Mouse (Mus musculus): ENCODE data around the gene Pkd1.

The Pkd1 gene

DNA sequence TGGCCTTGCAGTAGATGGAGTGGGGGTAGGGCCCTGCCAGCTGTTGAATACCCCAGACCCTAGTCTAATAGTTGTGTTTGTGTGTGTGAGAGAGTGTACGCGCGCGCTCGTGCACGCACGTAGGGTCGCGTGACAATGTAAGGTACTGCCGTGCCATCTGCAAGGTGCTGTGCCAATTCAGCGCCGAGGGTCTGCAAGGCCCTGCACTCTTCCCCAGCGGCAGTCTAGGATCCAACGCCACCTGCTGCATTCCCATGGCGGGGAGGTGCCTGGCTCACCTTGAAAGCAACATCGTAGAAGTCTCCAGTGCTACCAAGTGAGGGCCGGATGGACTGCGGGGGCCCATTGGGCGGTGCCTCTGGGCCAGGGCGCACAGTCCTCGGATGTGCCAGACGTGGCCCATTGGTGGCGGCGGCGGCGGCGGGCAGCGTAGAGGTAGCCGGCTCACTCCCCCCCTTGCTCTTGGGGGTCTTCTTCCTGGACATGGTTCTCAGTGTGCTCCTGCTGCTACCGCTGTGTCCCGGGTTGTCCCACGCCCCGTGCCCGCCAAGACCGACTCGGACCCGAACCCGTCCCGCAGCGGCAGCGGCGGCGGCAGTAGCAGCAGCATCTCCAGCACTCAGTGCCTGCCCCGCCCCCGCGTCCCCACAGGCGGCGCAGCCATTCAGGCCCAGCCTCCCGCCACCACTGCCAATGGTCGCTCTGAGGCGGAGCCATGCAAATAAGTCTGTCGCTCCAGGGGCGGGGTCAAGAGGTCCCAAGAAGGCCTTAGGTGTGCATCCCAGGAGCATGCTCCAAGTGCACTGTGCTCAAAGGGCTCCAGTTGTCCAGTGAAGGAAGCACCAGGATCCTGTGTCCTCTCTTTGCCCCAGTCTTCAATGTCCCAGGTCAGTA, 16.3 kb upstream of the Pkd1 start:
- peak; percentile 77 for DNase-seq (ENCODE audit: low read depth, low spot score)

DNA sequence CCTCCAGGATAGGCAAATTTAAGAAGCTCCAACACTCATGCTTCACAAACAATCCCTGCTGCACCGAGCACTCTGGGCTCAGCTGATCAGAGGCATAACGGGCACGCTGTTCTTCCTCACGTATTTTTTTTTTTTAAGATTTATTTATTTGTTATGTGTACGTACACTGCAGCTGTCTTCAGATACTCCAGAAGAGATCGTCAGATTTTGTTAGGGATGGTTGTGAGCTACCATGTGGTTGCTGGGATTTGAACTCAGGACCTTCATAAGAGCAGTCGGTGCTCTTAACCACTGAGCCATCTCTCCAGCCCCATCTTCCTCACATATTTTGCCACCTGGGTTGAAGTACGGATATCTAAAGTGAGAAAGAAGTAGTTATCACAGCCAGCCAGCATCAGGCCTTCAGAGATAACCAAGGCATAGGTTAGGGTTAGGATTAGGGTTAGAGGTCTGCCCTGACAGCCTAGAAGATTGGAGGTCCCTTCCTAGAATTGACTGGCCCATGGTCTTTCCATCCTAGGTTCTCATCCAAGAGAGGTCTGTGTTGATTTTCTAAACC, 15.4 kb upstream of the Pkd1 start, which contains the start of gene Rab26:
Gene Rab26 (minus strand): TSS at position 51 of the 559 bp plus-strand sequence.
- DNase-seq (ENCODE audit: low read depth, low spot score) = no peak

DNA sequence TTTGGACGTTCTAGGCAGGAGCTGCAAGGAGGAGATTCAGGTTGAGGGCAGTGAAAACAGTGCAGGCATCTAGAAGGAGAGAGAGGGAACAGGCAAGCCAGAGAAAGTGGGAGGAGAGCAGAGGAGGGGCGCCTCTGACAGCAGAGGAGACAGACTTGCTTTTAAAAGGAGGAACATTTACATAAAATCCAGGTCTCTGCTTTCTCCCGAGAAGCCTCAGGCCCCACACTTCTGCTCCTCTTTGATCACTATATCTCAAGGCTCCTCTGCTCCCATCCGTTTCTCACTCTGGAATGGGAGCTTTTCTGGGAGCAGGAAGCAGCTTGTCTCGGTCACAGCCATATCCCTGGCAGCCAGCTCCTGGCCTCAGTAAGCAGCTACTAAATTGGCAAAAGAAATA, 14.3 kb upstream of the Pkd1 start:
- no peak for DNase-seq (ENCODE audit: low read depth, low spot score)

DNA sequence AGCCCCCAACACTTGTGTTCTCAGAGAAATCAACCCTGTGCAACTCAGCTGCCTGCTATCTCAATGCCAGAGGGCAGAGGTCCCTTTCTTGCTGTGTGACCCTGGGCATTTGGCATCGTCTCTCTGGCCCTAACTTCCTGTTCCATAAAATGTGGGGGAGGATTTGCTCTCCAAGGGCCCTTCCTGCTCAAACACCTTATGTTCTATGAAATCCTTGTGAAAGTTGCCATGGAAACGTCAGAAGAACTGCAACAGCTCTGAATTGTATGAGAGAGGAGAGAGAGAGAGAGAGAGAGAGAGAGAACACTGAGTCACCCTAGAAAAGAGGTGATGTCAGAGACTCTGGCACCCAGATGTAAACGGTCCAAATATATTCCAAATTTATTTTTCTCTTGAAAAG, 12.1 kb upstream of the Pkd1 start:
- no peak for DNase-seq (ENCODE audit: low read depth, low spot score)

DNA sequence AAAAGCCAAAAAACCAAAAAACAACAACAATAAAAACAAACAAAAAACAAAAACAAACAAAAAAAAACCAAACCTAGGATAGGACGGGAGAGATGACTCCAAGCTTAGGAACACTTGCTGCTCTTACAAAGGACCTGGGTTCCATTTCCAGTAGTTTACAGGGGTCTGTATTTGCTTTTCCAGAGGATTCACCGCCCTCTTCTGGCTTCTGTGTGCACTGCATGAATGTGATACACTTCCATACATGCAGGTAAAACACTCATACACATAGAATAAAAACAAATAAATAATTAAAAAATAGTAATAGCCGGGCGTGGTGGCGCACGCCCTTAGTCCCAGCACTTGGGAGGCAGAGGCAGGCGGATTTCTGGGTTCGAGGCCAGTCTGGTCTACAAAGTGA, 10.7 kb upstream of the Pkd1 start:
- DNase-seq (ENCODE audit: low read depth, low spot score) = peak; percentile 49

DNA sequence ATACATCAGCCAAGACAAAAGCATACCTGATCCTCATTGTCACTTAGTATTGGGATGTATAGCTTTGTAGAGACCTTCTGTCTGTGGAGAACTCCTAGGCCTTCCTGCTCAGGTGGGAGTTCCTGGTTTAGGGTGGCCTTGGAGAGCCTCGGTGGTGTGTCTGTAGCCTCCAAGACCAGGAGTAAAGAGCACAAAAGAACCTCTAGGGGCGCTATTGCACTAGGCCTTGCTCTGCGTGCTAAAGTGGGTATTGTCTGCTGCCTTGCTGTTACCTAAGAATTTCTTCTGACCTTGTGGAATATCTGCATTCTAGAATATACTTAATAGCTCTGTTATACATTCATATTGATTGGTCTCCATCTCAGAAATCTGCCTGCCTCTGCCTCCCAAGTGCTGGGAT, 9.3 kb upstream of the Pkd1 start:
- DNase-seq (ENCODE audit: low read depth, low spot score) = no peak

DNA sequence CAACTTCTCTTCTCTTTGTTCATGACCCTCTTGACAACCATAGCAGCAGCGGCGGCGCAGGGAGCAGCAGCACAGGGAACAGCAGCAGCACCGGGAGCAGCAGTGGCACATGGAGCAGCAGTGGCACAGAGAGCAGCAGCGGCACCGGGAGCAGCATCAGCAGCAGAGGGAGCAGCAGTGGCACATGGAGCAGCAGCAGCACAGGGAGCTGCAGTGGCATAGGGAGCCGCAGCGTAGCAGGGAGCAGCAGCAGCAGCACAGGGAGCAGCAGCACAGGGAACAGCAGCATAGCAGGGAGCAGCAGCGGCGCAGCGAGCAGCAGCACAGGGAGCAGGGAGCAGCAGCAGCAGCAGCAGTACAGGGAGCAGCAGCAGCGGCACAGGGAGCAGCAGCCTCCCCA, 5.0 kb upstream of the Pkd1 start:
- no peak for DNase-seq (ENCODE audit: low read depth, low spot score)

DNA sequence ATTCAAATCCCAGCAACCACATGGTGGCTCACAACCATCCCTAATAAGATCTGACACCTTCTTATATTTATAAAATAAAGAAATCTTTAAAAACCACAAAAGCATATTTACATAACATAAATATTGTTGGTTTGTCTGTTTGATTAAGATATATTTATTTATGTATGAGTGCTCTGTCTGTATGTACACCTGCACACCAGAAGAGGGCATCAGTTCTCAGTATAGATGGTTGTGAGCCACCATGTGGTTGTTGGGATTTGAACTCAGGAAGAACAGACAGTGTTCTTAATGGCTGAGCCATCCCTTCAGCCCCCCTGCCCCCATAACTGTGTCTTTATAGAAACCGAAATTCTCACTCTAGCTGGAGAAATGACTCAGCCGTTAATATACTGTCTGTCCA, 4.4 kb upstream of the Pkd1 start:
- no peak for DNase-seq (ENCODE audit: low read depth, low spot score)

DNA sequence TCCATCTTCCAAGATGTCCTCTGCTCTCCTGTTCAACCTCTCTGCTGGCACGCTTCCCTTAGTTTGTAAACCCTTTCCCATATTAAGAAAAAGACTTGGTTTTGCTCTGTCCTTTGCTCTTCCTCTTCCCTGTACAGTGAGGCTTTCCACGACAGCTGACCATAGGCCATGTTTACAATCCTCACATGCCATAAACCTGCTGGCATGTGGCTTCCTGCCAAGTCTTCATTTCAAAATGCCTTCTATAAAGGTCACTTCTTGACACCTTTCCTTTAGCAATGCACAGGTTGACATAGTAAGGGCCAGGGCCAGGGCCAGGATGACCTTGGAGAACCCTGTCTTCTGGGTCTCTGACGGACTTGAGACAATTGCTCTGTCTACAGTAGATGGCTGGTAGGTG, 3.4 kb upstream of the Pkd1 start:
- no peak for DNase-seq (ENCODE audit: low read depth, low spot score)

DNA sequence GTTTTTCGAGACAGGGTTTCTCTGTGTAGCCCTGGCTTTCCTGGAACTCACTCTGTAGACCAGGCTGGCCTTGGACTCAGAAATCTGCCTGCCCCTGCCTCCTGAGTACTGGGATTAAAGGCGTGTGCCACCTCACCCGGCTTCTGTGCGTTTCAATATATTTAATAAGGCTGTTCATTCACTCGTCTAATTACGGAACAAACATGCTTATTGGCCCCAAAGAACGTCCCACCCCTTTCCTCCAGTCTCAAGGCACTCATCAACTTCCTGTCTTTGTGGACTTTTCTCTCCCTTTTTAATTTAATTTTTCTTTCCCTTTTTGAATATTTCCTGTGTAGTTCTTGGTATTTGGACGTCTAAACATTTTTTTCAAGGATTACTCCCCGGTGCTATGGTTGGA, 1.2 kb upstream of the Pkd1 start:
- no peak for DNase-seq (ENCODE audit: low read depth, low spot score)

DNA sequence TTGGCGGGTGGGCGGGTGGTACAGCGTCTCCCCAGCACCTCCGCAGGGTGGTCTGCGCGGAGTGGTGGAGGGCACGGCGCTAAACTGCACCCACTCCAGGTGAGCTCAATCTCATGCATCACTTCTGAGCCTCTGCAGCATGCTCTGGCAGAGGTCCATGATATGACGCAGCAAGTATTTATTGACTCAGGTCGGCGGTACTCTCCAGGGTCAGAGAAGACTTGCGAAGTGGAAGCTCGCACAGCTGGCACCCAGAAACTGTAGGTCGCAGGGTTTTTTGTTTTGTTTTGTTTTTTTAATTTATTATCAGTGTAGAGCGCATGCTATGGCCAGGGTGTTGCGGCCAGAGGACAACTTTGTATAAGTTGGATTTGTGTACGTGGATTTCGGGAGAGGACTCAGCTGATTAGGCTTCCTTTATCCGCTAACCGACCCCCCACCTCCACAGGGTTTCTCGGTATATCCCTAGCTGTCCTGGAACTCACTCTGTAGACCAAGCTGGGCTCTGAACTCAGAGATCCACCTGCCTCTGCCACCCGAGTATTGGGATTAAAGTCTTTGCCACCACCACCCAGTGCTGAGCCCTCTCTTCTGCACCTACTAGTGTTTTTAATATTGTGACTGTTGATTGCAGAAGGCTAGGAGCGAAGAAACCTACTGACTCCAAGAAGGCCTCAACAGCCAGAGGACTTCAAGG, 565 bp upstream of the Pkd1 start:
- no peak for DNase-seq (ENCODE audit: low read depth, low spot score)

DNA sequence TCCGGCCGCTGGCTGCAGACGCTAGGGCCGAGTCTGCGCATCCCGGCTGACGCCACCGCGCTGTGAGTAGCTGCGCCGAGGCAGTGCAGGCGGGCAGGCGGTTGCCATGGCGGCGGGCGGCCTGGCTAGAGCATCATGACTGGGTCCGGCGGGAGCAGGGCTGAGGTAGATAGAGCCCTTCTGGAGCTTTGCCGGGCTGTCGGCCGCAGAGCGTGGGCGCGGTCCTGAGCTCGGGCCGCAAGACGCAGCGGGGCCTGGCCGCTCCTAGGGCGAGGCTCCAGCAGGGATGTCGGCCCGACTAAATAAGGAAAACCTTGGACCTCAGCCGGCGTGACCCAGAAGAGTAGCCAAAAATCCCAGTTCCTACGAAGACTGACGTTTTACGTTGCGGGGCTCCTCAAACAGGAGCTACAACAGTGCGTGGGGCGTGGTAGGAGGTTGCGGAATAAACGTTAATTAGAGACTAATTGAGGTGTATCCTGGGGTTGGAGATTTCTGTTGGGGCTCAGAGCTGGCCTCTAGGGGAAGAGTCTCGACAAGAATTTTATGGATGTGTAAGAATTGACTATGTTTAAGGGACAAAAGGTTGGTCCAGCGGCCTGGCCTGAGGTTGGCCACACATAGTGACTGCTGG, 899 bp downstream of the Pkd1 start:
- DNase-seq (ENCODE audit: low read depth, low spot score) = peak; percentile 56

DNA sequence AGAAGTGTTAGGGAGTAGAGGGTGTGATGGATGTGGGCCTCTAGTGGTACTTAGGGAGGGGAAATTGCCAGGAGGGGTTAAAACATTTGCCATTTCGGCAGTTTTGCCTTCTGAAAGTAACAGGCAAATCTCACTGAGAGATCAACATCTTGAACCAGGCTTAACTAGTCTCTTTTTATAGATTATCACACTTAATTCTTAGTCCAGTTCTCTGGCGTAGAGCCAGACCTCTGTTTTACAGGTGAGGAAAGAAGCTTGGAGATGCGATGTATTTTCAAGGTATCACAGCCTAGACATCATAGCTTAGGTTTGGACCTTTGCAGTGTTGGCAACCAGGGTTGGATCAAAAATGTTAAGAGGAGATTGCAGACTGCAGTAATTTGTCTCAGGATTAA, 1.4 kb downstream of the Pkd1 start:
- DNase-seq (ENCODE audit: low read depth, low spot score) = no peak

DNA sequence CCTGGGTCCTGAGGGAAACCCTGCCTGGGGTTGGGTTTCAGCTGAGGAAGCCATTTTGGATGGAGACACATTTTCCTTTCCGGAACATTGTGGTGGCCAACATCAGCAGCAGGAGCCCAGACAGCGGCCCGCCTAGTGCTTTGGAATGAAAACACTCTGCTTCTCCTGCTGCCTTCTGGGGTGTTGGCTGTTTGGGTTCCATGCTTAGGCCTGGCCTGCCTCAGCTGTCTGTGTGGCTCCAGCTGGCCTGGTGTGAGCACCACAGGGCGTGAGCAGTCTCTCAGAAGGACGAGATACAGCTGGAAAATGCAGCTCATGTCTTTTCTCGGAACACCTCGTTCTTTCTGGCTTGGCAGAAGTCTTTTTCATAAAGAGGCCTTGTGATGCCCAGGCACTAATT, 7.5 kb downstream of the Pkd1 start:
- no peak for DNase-seq (ENCODE audit: low read depth, low spot score)

DNA sequence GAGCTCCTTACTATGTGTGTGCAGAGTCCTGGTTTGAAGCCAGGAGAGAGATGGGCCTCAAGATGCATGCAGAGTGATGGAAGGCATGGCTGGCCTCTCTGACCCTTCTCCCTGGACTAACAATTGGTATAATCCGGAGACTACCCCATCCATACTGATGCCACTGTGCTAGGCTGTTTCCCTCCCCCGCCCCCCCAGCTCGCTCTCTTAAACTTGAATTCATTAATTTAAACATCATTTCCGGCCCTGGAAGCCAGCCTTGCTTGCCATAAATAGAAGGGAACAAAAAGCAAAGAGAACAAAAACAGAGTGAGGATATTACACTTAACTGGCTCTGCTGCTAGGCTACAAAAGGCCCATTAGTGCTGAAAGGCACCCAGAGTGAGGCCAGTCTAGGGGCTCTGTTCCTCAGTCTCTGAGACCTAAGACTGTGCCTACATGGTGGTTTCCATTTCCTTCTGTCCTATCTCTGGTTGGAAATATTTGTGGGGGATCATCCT, 9.0 kb downstream of the Pkd1 start:
- no peak for DNase-seq (ENCODE audit: low read depth, low spot score)

DNA sequence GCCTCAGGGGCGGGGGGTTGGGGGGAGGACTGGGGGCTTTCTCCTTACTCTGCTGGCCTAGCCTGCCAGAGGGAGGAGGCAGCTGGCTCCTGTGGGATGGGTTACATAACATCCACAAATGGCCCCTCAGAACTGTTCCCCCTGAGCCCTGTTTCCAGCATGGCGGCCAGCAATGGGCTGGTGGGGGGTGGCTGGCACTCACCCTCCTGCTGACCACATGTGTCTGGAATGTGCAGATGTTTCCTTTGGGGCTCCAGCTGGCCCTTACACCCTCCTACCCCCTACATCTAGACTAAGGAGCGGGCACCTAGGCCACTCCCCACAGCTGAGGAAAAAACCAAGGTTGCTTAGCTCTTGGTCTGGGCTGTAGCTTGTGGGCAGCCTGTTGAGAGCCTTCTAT, 9.5 kb downstream of the Pkd1 start:
- DNase-seq (ENCODE audit: low read depth, low spot score) = peak; percentile 29

DNA sequence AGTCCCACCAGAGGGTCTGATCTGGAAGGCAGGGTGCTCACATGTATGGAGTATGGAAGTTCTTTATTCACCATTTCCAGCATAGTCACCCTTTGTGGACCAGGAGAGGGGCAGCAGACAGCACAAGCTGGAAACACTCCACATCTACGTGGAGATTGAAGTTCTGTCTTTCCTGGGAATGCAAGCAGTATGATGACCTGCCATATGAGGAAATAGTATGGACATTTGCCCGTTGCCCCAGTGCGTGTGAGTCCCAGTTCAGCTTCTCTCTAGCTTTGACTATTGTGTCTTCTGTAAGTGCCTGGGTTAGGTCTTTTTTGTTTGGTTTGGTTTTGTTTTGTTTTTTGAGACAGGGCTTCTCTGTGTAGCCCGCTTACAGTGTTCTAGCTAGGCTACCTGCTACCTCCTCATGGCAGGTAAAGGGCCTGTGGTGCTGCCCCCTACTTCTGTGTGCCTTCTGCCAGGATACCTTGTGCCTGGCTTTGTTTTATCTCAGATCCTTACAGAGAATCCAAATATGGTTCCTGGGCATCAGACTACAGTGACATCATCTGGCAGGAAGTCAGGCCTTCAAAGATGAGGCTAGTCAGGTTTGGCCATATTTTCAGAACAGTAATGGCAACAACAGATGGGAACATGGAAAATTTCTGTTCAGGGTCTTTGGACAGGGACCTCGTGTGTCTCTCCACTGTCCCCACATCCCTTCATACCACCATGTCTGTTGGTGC, 10.8 kb downstream of the Pkd1 start:
- DNase-seq (ENCODE audit: low read depth, low spot score) = no peak

DNA sequence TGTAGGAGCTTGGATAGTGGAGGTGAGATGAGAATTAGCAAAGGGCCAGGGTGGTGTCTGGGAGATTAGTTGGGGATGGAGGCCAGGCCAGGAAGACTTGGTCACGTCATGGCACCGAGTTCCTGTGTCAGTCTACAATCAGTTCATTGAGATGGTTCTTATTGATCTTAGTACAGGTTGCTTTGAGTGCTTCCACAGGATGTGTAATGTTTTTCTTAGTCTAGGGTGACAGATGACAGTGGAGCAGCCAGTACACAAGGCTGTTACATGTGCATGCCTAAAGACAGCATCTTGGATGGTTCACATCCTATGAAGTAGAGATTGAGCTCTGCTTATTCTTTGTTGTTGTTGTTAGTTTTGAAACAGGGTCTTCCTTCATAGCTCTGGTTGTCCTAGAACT, 12.0 kb downstream of the Pkd1 start:
- DNase-seq (ENCODE audit: low read depth, low spot score) = no peak

DNA sequence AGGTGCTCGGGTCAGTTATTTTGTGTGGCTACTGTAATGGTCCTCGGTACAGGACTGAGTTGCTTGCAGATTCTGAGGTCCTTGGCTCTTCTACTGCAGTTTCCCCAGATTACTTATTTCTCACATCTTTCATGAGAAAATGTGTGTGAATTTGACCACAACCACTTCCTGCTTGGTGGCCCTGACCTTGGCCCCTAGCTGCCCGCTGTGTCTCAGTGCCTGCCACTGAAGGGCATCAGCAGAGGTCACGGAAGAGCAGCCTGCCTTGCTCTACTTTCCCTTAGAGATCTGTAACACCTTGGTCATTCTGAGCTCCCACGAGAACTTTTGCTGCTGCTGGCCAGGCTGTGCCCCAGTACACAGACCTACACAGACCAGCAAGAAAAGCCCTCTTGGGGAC, 14.0 kb downstream of the Pkd1 start:
- DNase-seq (ENCODE audit: low read depth, low spot score) = no peak

DNA sequence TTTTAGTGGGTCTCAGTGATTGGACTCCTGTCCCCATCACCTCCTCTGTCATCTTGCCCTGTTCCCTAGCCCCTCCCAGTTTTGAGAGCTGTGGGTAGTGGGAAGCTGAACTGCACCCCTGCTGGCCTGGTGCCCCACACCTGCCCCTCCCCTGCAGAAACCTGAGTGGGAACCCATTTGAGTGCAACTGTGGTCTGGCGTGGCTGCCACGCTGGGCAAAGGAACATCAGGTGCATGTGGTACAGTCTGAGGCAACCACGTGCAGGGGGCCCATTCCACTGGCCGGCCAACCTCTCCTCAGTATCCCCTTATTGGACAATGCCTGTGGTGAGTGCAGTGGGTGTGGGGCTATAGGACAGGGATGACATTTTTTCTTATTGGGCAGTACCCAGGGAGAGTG, 14.8 kb downstream of the Pkd1 start:
- no peak for DNase-seq (ENCODE audit: low read depth, low spot score)

DNA sequence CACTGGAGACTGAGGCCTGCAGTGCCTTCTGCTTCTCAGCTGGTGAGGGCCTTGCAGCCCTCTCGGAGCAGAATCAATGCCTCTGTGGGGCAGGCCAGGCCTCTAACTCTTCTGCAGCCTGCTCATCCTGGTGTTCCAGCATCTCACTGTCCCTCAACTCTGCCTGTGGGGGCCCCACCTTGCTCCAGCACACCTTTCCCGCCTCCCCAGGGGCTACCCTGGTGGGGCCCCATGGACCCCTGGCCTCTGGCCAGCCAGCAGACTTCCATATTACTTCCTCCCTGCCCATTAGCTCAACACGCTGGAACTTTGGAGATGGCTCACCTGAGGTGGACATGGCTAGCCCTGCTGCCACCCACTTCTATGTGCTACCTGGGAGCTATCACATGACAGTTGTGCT, 15.5 kb downstream of the Pkd1 start:
- DNase-seq (ENCODE audit: low read depth, low spot score) = no peak

DNA sequence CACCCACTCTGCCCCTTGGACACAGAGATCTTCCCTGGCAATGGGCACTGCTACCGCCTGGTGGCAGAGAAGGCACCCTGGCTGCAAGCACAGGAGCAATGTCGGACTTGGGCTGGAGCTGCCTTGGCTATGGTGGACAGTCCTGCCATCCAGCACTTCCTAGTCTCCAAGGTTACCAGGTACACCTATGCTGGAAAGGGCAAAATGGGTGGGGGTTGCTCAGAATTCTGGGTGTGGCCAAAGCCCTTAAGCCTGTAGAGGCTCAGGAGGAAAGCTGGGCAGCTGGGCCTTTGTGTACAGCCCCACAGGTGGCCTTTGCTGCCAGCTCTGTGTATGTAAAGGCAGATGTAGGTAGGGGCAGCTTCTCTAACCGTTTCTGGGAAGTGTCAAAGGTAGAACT, 16.2 kb downstream of the Pkd1 start:
- DNase-seq (ENCODE audit: low read depth, low spot score) = no peak
